Mouse (Mus musculus) stomach, postnatal 0 days (tissue): ENCODE measurements around the gene Rabgef1.

Experiments used
- CTCF ChIP-seq: IDR thresholded peaks from 2 replicates; pipeline ENCODE4 v1.5.1; 2016; ENCODE audit warnings: antibody characterized with exemption, low read depth, mild to moderate bottlenecking, moderate library complexity
- EP300 ChIP-seq: optimal IDR thresholded peaks from 2 replicates; pipeline ENCODE3; 2016; ENCODE audit warnings: antibody characterized with exemption

DNA sequence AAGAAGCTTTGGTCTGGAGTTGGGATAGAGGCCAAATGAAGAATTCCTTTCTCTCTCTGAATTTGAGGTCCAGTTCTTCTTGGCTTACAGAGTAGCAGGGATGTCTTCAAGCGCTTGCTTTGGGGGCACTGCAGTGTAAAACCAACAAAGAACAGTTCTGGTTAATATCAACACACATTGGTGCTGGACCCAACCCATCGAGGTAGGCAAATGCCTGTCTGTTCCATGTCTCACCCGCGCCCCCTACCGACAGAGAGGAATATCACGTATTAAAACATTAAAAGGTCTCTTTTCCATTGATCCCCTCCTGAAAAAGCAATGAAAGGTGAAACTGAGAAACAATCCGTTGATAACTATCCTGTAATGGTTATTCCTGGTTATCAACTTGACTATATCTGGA is 7.9 kb upstream of the Rabgef1 start:
- TF ChIP-seq CTCF (peak; percentile 93), EP300 (no peak)
